Mouse (Mus musculus) liver, adult 2 months (tissue): ENCODE measurements around the gene Pml. TPM values are rescaled to one million over a fixed set of nuclear protein-coding genes. Genes with fewer than 3 reads are reported as not detected.
A peak's percentile ranks its signal among the peaks of the same experiment; 100 is the strongest.

ENCODE experiments used
- DNase-seq: peaks from one replicate; pipeline ENCODE4 v3.0.0-alpha.2; 2011; ENCODE audit warnings: low read depth, low spot score; ENCODE audit errors: extremely low read depth
- H3K27ac ChIP-seq: fragments of 200-500 bp; replicated peaks from 2 replicates; pipeline ENCODE4 v1.5.1; 2012; ENCODE audit warnings: low read depth, mild to moderate bottlenecking, control low read depth, inconsistent platforms, low read length; ENCODE audit not compliant: insufficient read depth
- H3K27me3 ChIP-seq: fragments of 200-500 bp; 2 replicates; pipeline ENCODE4 v1.6.1; 2012; ENCODE audit warnings: mild to moderate bottlenecking, moderate library complexity, low read length, inconsistent platforms; ENCODE audit not compliant: control insufficient read depth, insufficient read depth
- H3K36me3 ChIP-seq: fragments of 200-500 bp; 2 replicates; pipeline ENCODE4 v1.6.1; 2012; ENCODE audit warnings: low read length, inconsistent platforms; ENCODE audit not compliant: control insufficient read depth, insufficient read depth
- H3K4me1 ChIP-seq: fragments of 200-500 bp; 2 replicates; pipeline ENCODE4 v1.6.1; 2011; ENCODE audit warnings: low read length; ENCODE audit not compliant: control insufficient read depth, insufficient read depth
- H3K4me3 ChIP-seq: fragments of 200-500 bp; 2 replicates; pipeline ENCODE4 v1.5.1; 2011; ENCODE audit warnings: low read depth, mild to moderate bottlenecking, control low read depth, low read length, moderate library complexity; ENCODE audit not compliant: insufficient read depth
- H3K79me2 ChIP-seq: fragments of 200-500 bp; 2 replicates; pipeline ENCODE4 v1.6.1; 2012; ENCODE audit warnings: inconsistent platforms, mild to moderate bottlenecking, low read length, moderate library complexity; ENCODE audit not compliant: control insufficient read depth, insufficient read depth
- H3K9ac ChIP-seq: fragments of 200-500 bp; 2 replicates; pipeline ENCODE4 v1.6.1; 2012; ENCODE audit warnings: low read depth, mild to moderate bottlenecking, control low read depth, inconsistent platforms, low read length
- CTCF ChIP-seq: fragments of 200-500 bp; IDR thresholded peaks from 2 replicates; pipeline ENCODE4 v1.5.1; 2011; ENCODE audit warnings: low read depth, low read length, control low read depth
- POLR2A ChIP-seq: fragments of 200-500 bp; IDR thresholded peaks from 2 replicates; pipeline ENCODE4 v1.6.1; 2011; ENCODE audit warnings: low read length, control low read depth; ENCODE audit not compliant: insufficient read depth; ENCODE audit errors: extremely low read depth
- WGBS: fragments of 180-500 bp; shearing (Covaris S2); methylation state at CpG from one replicate; pipeline ENCODE4 v1.1.7; 2018; 5-methylcytosine and 5-hydroxymethylcytosine counted together
- polyA plus RNA-seq: library from polyadenylated mRNA; depleted of rRNA; stranded (reverse); fragments of >200 nt; gene quantifications from 2 replicates; pipeline ENCODE4 v1.2.3, GENCODE M21; 2012
- total RNA-seq: library from RNA; depleted of rRNA; stranded (reverse); fragments of >200 nt; gene quantifications from 2 replicates; pipeline ENCODE4 v1.2.3, GENCODE M21; 2014

Gene Pml
- total and polyA plus RNA-seq, 2 experiments = 7.4 to 15.2 TPM

GRCm38 (mm10) chr9:58250322-58250721, 736 bp upstream of the Pml start:
- H3K27ac ChIP-seq = no peak overlapping the region
- WGBS = 73% methylated on average over 8 of the region's 8 CpGs

DNA sequence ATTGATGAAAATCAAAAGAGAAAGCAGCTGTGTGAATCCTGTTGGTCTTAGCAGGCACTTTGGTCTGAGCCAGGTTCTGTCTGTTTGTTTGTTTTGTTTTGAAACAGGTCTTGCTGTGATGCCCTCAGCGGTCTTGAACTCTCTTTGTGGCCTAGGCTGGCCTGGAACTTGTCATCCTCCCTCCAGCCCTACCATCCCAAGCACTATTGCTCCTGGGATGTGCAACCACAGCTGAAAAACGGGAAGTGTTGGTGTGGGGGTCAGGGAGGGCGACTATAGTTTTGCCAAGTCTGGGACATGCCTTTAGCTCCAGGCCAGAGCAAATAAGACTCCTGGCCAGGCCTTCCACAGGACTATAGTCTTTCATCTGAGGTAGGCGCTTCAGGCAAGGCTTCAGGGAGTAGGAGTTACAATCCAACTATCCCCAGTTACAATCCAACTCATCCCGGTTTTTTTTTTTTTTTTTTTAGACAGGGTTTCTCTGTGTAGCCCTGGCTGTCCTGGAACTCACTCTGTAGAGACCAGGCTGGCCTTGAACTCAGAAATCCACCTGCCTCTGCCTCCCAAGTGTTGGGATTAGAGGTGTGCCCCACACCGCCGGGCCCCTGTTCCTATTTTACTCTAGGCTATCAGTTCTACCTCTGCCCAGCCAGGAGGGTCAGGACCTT, 706 bp downstream of the Pml start:
- 2% methylated on average over 7 of the region's 7 CpGs for WGBS
- peak overlapping the region; percentile 95 for H3K27ac ChIP-seq

More at GRCm38 (mm10) chr9:58250322-58250721, 736 bp upstream of the Pml start:
- Histone ChIP-seq H3K79me2 (peaks cover 7% of the 10 kb centered on the region; the same call in 1 of the 2 replicates), H3K27me3 (no peaks in the 10 kb centered on the region), H3K4me1 (peaks cover 6% of the 10 kb centered on the region; the same call in 1 of the 2 replicates), H3K9ac (no peak overlapping the region), H3K4me3 (no peak overlapping the region), H3K36me3 (peaks cover 6% of the 10 kb centered on the region; the same call in 1 of the 2 replicates)
- DNase-seq = no peak
- no peak for TF ChIP-seq CTCF
- TF ChIP-seq POLR2A = no peak

GRCm38 (mm10) chr9:58247064-58247759, 2.4 kb downstream of the Pml start:
- peaks cover 7% of the 10 kb centered on the region; the same call in 1 of the 2 replicates for H3K79me2 ChIP-seq
- H3K27ac ChIP-seq = peak overlapping the region; percentile 24; the same call in 1 of the 2 replicates
- peak overlapping the region; percentile 38 for H3K4me3 ChIP-seq
- peak; percentile 26 for DNase-seq
- H3K27me3 ChIP-seq = no peaks in the 10 kb centered on the region
- 52% methylated on average over 25 of the region's 25 CpGs for WGBS
- H3K4me1 ChIP-seq = peaks cover 16% of the 10 kb centered on the region
- H3K9ac ChIP-seq = peak overlapping the region; percentile 23
- H3K36me3 ChIP-seq = peaks cover 12% of the 10 kb centered on the region; the same call in 1 of the 2 replicates
- peak; percentile 72 for TF ChIP-seq CTCF
- no peak for TF ChIP-seq POLR2A

More for the DNA sequence above, 706 bp downstream of the Pml start:
- DNase-seq = peak; percentile 80
- TF ChIP-seq CTCF (no peak), POLR2A (no peak)
- Histone ChIP-seq H3K36me3 (peaks cover 10% of the 10 kb centered on the region; the same call in 1 of the 2 replicates), H3K4me3 (peak overlapping the region; percentile 93), H3K4me1 (peaks cover 11% of the 10 kb centered on the region), H3K27me3 (no peaks in the 10 kb centered on the region), H3K9ac (peak overlapping the region; percentile 92), H3K79me2 (peaks cover 7% of the 10 kb centered on the region; the same call in 1 of the 2 replicates)

- Histone ChIP-seq H3K36me3 (peaks cover 12% of the 10 kb centered on the region; the same call in 1 of the 2 replicates), H3K27me3 (no peaks in the 10 kb centered on the region), H3K27ac (no peak overlapping the region), H3K9ac (no peak overlapping the region), H3K4me3 (no peak overlapping the region), H3K4me1 (peaks cover 23% of the 10 kb centered on the region), H3K79me2 (peaks cover 7% of the 10 kb centered on the region; the same call in 1 of the 2 replicates)
- 72% methylated on average over 4 of the region's 4 CpGs for WGBS
- peak; percentile 14 for DNase-seq
- TF ChIP-seq POLR2A (no peak), CTCF (no peak)
These were observed 3.4 kb downstream of the Pml start for GRCm38 (mm10) chr9:58246083-58246591.

DNA sequence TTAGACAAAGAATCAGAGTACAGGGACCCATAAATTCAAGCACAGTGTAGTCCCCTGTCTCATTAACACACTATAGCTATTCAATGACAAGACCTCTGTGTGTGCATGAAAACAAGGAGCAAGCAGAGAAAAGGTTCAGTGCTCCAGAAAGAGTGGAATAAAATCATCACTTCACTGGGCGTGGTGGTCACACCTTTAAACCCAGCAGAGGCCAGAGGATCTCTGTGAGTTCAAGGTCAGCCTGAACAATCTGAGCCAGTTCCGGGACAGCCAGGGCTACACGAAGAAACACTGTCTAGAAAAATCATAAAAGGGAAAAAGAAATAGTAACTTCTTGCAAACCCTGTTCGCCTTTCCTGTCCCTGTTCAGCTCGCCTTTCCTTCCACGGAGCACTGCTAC, 5.9 kb downstream of the Pml start:
- WGBS = 46% methylated on average over 6 of the region's 6 CpGs
- Histone ChIP-seq H3K4me1 (peaks cover 19% of the 10 kb centered on the region), H3K36me3 (peaks cover 12% of the 10 kb centered on the region; the same call in 1 of the 2 replicates), H3K4me3 (no peak overlapping the region), H3K27me3 (no peaks in the 10 kb centered on the region), H3K27ac (0 out of 2 replicates have a peak overlapping the region, but pooled peaks have one; percentile 8), H3K9ac (no peak overlapping the region), H3K79me2 (peaks cover 15% of the 10 kb centered on the region; the same call in 1 of the 2 replicates)
- peak; percentile 16 for DNase-seq
- no peak for TF ChIP-seq POLR2A
- no peak for TF ChIP-seq CTCF
